Mouse (Mus musculus) frontal cortex, adult (tissue): ENCODE data around the gene C330021F23Rik.

Experiments
- ATAC-seq: cut with Nextera tagmentation; 2 replicates; pipeline ENCODE4 v1.9.2; 2017; ENCODE audit warnings: mild to moderate bottlenecking, moderate library complexity, mixed read lengths; ENCODE audit not compliant: low TSS enrichment

Gene C330021F23Rik

DNA sequence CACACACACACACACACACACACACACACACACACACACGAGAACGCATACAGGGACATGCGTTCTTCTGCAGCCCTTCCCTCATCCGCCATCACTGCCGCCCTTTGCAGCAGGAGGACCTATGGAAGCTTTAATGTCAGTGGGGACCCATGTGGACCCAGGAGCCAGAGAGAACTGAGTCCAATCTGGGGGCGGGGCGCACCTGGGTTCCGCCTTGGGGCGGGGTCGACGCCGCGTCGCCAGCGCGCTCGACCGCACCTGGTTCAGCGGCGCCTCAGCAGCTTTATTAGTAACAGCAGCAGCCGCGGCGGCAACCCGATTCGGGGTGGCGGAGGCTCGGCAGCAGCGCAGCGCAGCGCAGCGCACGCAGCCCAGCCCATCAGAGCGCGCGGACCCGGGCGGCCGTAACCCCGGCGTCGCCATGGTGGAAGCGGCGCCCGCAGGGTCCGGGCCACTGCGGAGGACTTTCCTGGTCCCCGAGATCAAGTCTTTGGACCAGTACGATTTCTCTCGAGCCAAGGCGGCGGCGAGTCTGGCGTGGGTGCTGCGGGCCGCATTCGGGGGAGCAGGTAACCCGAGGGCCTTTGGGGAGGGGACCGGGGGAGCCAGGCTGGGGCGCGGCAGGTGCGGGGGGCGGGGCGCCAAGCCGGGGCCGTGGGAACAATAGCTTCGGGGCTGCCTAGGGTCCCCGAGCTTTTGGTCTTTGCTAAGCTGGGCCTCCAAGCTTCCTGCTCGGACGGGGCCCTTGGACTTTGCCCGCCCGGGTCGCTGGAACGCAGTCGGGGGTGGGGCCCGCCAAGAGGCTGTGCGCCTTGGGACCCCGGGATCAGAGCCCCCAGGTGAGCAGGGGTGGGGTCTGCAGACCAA lies 19.8 kb downstream of the C330021F23Rik start:
- peak; percentile 91 for ATAC-seq

DNA sequence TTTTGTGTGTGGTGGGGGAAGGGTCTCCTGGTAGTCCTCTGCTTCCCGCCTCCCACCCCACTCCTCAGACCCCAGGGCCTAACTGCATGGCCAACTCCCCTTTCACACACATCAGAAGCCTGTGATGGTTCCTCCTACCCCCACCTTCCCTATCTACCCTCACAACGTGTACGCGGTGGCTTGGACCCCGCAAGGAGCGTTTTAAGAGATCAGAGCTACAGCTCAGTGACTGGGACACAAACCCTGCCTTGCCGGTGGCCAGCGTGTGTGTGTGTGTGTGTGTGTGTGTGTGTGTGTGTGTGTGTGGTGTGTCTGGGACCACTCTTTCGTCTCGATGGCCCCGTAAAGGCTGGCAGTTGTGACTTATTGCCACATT lies 20.5 kb downstream of the C330021F23Rik start:
- no peak; the same call in 1 of the 2 replicates for ATAC-seq

DNA sequence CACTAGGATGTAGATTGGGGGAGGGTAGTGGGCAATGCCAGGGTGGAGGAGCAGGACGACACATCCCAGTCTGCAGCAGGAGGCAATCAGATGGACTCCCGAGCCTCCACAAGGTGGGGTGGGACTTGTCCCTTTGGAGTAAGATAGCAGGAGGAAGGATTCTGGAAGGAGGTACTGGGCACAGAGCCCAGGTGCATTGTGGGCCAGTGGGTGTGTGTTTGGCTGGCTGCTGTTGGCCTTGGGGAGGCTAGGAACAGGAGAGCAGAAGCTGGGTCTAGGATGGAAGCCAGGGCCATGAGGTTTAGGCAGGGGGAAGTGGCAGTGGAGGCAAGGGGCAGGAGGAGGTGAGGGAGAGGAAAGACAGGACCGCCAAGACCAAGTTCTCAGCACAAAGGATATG lies 25.7 kb downstream of the C330021F23Rik start:
- peak; percentile 41; the same call in 1 of the 2 replicates for ATAC-seq

DNA sequence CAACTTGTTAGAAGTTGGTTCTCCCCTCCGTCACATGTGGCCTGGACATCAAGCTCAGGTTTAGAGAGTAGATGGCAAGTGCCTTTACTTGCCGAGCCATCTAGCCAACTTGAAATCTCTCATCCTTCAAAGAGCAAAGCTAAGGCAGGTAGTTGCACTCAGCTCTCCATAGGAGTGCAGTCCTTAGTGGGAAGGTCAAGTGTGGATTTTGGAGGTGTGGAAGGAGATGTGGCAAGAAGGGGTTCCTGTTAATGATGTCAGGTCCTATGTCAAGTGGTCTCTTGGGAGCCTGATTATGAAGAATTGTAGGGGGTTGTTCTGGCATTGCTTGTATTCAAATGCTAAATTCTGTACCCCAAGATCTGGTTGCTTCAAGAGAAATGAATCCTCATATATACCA lies 26.7 kb downstream of the C330021F23Rik start:
- ATAC-seq, result no peak

DNA sequence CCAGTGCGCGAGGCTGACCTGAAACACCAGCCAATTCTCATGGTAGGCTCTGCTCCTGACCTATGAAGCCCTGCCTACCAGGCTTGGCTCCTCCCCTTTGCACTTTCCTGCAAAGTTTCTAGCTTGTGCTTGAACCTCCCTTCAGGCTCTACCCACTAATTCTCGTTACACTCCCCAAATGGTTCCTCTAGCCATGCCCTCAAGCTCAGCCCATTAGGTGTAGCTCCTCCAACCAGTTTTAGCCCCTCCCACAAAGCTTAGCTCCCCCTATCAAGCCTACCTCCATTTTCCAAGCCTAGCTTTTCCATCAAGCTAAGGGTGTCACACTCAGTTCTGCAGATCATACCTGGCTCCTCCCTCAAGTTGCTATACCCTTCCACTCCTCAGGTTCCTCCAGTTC lies 30.3 kb downstream of the C330021F23Rik start:
- no peak for ATAC-seq

DNA sequence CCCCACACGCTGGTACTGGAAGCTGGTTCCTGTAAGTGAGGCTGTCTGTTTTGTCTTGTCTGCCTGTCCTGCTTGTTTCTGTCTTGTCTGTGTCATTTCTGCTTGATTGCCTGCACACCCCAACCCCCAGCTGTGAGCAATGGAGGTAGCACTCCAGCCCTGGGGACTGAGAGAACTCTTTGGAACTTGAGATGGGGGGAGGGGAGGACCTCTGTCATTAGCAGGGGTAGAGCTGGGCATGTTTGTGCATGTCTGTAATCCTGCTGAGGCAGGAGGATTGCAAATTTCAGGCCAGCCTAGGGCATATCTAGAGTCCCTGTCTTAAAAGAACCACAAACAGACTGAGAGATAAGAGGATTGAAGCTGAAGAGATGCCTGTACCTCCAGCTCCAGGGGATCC lies 31.4 kb downstream of the C330021F23Rik start:
- no peak for ATAC-seq

DNA sequence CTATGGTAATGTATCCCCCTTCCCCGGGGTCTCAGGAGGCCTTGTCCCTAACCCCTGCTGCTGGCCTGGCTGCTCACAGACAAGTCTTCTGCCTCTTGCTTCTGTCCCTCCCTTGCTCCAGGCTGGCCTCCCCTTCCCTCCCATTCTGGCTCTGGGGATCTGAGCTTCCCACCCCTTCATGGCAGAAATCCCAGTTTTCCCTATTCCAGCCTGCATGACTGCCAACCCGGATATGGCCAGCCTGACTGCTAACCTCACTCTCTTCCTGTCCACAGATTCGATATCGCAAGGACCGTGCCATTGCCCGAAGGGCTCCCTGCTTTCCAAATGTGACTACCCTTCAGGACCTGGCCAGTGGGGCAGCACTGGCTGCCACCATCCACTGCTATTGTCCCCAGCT lies 32.6 kb downstream of the C330021F23Rik start:
- ATAC-seq, result no peak

DNA sequence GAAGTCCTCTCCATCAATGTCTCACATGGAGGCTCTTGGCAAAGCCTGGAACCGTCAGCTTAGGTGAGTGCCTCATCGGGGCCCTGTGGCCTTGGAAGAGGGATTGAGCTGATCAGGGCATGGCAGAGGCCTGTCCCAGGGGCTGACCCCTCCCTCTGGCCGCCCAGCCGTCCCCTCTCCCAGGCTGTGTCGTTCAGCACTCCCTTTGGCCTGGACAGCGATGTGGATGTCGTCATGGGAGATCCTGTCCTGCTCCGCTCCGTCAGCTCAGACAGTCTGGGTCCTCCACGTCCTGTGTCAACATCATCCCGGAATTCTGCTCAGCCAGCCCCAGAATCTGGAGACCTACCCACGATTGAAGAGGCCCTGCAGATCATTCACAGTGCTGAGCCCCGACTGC lies 35.6 kb downstream of the C330021F23Rik start:
- no peak for ATAC-seq

DNA sequence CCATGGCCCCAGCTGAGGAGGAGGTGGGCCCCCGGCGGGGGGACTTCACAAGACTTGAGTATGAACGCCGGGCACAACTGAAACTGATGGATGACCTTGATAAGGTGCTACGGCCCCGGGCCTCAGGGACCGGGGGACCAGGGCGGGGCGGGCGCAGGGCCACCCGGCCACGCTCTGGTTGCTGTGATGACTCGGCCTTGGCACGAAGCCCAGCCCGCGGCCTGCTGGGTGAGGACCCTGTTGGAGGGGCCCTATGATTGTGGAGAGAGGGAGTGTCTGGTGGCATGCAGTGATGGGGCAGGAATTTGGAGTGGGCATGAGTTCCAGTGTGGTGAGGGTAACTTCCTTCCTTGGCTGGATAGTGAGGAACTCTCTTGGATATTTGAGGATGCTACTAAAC lies 38.8 kb downstream of the C330021F23Rik start:
- ATAC-seq, result no peak

DNA sequence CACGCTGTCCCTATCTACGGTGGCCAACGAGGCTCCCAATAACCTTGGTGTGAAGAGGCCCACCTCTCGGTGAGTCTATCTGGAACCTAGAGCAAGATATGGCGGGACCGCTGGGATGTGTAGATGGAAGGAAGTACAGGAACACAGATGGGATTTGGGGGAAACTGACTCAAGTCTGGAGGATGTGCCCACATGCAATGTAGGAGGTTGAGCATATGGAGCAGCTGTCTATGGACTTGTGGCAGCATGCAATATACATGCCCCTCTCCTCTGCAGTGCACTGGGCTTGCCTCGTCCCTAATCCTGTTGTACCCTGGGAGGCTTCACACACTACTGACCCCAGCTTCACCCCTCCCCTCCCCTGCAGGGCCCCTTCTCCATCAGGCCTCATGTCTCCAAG lies 40.0 kb downstream of the C330021F23Rik start:
- ATAC-seq, result peak; percentile 21; the same call in 1 of the 2 replicates

DNA sequence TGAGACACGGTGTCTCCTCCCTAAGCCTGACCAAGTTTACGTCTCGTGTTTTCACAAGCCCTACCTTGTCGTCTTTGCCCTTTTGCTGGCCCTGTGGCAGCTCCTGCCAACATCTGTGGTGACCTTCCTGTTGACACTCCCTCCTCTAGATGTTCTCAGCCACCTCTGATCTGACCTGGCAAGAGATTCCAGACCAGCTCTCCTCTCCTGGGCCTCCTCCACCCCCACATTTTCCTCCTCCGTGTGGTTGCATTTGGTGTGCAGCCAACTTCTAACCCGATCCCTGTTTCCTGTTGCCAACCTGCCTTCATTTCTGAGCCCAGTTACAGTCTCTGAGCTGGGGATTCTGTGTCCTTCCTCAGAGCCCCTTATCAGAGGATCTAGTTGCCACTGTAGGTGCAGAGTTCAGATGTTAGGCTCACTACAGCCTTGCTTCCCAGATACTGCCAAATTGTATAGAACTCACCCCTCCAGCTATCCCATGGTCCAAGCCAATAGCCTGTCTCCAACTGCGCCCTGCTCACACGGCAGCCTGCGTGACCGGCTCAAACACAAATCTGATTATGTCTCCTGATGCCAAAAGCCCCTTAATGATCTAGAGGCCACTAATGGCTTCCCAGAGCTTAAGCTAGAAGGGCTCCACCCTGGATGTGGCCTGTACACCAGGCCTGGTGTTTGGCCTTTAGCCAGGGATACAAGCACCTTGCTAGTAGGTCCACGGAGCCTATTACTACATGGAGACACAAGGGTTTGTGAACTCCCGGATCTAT lies 41.4 kb downstream of the C330021F23Rik start:
- peak; percentile 6; the same call in 1 of the 2 replicates for ATAC-seq

DNA sequence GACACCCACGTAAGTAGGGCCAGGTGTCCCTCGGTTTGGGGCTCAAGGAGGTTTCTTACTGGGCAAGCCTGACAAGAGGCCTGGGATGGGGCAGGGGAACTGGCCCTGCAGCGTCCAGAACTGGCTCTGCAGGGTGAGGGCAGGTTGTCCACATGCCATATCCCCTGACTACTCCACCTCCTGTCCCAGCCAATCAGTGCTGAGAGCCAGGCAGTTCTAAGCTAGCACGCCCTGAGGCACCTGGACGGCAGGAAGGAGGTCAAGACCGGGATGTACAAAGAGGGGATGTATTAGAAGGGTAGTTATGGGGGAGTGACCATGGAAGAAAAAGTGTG lies 42.0 kb downstream of the C330021F23Rik start:
- no peak for ATAC-seq

DNA sequence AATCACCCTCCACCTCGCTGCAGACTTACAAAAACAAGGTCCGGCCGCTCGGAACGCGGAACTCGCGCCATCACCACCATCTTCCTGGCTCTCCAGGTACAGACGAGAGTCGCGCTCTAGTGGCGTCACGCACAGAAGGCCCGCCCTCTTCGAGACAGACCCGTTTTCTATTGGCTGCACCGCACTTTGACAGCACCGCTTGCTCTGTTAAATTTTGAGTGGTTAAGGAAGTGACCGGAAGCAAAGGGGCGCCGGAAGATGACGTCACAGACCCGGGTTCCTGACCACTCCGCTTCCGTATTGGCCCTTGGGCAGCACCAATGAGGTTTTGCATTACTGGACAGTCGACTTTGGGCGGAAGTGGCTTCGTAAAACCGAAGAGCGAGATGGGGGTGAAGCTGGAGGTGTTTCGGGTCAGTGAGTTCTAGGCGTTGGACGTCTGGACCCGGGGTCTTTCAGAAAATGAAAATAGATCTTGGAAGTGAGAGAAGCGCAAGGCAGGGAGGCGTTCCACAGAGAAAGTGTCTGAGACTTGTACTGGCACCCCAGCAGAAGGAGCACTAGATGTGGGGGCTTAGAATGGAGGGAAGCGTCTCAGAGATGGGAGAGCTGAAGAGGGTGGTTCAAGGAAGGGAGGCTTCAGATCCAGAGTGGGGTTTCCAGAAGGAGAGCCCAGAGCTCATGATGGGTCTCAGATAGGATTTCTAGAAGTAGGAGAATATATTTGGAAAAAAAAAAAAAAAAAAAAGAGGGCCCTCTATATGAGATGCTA lies 53.6 kb downstream of the C330021F23Rik start, which contains the start of the genes Xab2 and Pet100:
TSS of gene Xab2 (minus strand) at position 118 of the 772 bp plus-strand sequence.
TSS of gene Pet100 (plus strand) at position 350 of the 772 bp plus-strand sequence.
- ATAC-seq, result peak; percentile 93

DNA sequence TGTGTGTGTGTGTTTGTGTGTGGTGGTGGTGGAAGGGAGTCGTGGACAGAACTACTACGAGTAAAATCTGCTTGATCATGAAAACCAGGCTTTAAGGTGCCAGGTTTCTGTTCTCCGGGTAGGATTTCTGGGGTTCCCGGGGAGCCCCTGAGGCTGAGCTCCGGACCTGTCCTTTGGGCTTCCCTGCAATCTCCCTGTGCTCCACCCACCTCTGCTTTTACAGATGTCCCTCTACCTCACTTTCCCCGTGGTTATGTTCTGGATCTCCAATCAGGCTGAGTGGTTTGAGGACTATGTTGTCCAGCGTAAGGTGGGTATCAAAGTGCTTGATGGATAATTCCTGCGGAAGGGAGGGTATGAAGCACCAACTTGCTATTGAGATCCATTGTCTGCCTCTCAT lies 54.3 kb downstream of the C330021F23Rik start:
- ATAC-seq, result no peak

DNA sequence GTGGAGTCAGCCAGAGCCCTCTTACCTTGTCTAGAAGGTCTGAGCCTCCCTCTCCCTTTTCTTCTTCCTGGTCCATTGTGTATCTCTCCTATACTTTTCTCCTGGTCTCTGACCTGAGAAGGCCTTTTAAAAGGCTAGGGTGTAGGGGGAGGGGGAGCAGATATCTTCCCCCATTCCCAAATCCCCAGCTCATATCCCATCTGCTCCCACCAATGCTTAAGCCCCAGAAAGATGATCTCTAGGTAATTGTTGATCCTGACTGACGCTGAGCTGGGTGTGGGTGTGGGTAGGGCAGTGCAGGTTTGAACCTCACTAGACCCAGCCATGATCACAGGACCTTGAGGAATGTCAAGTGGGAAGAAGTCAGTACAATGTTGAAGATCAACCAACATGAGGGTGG lies 57.7 kb downstream of the C330021F23Rik start, which contains the start of gene Pcp2:
TSS of gene Pcp2 (minus strand) at position 101 of the 400 bp plus-strand sequence.
- ATAC-seq, result no peak

DNA sequence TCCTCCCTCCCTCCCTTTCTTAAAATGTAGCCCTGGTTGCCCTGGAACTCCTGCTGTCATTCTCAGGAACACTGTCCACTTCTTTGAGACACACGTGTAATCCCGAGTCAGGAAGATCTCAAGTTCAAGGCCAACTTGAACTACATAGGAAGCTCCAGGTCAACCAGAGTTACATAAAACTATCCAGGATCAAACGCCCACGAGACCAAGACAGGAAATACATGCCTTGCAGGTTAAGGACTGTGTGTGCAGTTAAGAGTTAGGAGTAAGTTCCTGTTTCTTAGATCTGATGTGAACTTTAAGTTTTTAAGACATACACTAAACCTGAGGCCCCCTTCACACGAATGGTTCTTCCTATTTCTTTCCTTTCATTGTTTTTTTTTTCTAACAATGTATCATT lies 59.2 kb downstream of the C330021F23Rik start:
- ATAC-seq, result no peak

DNA sequence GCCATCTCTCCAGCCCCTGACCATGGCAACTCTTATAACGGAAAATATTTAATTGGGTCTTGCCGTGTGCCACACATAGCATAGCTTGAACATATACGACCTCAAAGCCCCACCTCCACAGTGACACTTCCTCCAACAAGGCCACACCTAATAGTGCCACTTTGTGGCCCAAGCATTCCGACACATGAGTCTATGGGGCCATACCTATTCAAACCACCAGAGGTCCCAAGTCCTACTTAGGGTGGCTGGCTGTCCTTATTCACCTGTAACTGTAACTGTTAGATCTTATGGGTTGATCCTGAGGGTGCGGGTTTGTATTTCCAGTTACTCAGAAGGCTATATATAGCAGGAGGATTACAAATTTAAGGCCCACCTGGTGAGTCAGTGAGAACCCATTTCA lies 60.2 kb downstream of the C330021F23Rik start:
- ATAC-seq, result 0 out of 2 replicates have a peak, but pooled peaks have one; percentile 42

DNA sequence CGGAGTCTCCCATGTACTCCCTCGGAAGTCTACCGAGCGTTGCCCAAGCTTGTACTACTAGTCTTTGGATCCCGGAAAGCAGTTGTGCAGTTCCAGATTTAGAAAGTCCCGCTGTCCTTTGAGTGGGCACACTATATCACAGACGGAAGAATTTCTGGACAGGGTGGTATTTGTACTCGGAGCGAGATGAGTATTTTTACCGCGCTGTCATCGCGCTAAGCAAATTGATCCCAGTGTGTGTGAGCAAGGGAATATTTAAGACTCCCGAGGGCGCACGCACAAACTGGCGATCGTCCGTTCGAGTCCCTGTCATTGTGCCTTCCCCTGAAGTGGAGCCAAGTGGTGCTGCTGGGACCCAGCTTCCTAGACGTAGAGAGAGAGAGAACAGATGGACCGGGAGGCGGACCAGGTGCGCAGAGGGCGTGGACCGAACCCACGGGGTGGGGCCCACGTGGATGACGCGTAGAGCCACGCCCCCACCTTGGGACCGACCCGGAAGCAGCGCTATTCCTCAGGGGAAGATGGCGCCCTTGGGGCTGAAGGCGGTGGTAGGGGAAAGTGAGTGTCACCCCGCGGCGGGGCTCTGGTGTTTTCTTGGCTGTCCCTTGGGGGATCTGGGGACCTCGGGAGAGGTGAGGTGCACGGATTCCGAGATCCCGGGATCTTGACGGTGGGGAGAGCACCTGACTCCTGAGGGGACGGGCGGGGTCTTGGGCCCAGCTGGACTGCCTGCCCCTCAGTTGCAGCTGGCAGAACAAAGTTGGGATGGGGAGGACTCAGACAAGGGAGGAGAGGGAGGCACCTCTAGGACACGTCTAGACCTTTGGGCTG lies 63.1 kb downstream of the C330021F23Rik start, which contains the start of gene Stxbp2:
TSS of gene Stxbp2 (plus strand) at position 309 of the 831 bp plus-strand sequence.
- ATAC-seq, result peak; percentile 85

DNA sequence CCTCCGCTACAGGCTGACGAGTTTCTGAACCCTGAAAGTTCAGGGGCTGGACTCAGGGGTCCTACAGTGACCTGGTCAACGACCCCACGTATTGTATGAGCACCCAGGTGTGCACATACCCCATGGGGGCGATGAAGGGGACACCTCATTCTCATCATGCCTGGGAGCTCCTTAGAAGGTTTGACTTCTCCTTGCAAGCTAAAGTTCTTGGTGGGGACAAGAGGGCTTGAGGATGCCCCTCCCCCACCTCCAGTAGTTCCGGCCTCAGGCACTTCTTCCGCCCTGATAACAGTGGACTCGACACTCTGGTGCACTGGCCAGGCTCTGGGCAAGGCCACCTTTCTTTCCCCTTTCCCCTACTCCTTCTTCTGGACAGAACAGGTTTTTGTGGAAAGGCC lies 63.7 kb downstream of the C330021F23Rik start:
- no peak for ATAC-seq
